Mouse (Mus musculus) urinary bladder, postnatal 25 days (tissue): ENCODE measurements at regions not wholly inside any gene's neighbourhood (a gene's known extent, or its start where the extent isn't known, plus 50 kb on each side); places are given as distances from the start of the nearest gene placed in this dataset.

Source experiments
- DNase-seq: peaks from one replicate; pipeline ENCODE4 v3.0.0; 2022; ENCODE audit warnings: low spot score

GRCm38 (mm10) chr8:9048116-9048515, 357.8 kb upstream of the Arglu1 start:
- DNase-seq, result no peak

GRCm38 (mm10) chr8:9042835-9043792, 352.8 kb upstream of the Arglu1 start:
- DNase-seq, result no peak

- DNase-seq, result no peak
Measured at GRCm38 (mm10) chr8:9029156-9029555, 338.8 kb upstream of the Arglu1 start.

DNA sequence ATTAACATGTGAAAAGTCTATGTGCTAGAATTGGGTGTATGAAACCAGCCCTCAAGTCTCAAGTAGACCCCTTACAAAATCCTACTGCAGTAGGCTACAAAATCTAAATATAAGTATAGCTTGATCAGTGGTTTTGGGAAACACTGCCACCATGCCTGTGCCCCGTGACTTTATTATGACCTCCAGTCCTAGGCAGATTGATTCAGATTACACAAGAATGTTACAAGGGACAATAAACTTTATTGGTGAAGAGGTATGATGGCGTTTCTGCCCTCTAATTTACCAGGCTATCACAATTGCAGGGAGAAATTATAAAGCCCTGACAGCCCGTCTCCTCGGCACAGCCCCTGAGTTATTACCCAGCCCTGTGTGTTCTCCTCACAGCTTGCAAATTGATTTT, 337.4 kb upstream of the Arglu1 start:
- DNase-seq, result no peak

GRCm38 (mm10) chr8:9025872-9026271, 335.6 kb upstream of the Arglu1 start:
- no peak for DNase-seq

- DNase-seq, result no peak
Measured at GRCm38 (mm10) chr8:9025378-9025777, 335.1 kb upstream of the Arglu1 start.

- DNase-seq, result no peak
Measured at GRCm38 (mm10) chr8:9020744-9021143, 330.4 kb upstream of the Arglu1 start.

- DNase-seq, result no peak
Measured at GRCm38 (mm10) chr8:9020180-9020579, 329.9 kb upstream of the Arglu1 start.

GRCm38 (mm10) chr8:9011785-9012510, 321.6 kb upstream of the Arglu1 start:
- DNase-seq, result no peak

DNA sequence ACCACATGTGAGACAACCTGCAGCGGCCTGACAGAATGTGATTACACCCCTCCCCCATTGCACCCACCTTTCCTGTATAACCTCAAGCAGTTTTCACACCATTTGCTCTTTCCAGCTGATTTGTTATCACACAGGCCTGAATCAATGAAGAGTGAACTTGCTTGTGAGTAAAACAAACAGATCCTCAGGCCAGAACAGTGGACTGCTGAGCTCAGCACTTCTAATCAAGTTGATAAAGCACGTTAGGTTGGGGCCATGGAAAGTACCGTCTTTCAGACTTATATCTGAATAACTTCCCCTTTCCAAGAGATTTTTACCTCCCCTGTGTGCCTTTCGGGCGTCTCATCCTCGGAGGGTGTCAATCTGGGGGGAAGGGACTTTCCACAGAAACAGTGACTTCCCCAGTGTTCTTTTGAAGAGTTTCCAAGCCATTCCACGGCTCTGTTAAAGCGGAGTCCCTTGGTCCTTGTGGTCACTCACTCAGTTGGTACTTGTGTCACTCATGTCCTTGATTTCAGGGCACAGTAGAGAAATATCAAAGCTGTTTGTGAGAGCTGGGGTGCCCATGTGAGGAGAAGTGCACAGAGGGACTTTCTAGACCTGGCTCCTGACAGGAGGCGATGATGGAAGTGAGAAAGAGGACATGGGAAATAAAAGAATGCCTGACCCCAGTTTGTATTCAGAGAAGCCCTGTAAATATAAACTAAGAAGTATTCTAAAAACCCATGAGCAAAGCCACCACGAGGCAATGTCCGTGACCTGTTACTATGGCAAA, 317.9 kb upstream of the Arglu1 start:
- no peak for DNase-seq

GRCm38 (mm10) chr8:8999914-9000313, 309.6 kb upstream of the Arglu1 start:
- DNase-seq, result no peak

- no peak for DNase-seq
Measured at GRCm38 (mm10) chr8:8997621-8998020, 307.3 kb upstream of the Arglu1 start.

- peak; percentile 10 for DNase-seq
Measured at GRCm38 (mm10) chr8:8994596-8995189, 304.4 kb upstream of the Arglu1 start.

GRCm38 (mm10) chr8:8994008-8994407, 303.7 kb upstream of the Arglu1 start:
- no peak for DNase-seq

DNA sequence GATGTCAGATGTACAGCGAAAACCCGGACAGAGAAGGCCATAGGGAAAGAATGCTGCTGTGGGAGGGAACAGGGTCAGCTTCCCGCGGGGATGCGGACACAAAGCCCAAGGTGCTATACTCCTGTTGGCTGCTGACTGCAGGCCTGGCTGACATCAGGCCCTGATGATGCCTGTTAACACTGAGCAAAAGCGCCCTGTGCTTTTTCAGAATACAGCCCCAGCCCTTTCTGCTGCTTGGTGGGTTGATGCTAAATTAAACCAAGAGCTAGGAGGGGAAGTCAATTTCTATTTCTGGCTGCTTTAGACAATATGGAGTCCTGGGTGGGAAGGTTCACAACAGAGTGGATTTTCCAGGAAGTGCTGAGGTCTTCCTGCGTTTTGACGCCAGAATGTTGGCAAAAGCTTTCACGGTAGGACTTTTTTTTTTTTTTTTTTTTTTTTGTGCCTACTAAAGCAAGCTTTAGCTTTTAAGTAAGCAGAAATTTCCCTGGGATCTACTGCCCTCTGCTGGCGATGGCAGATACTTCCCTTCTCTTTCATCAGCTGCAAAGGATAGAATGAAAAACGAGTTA, 302.2 kb upstream of the Arglu1 start:
- peak; percentile 76 for DNase-seq

DNA sequence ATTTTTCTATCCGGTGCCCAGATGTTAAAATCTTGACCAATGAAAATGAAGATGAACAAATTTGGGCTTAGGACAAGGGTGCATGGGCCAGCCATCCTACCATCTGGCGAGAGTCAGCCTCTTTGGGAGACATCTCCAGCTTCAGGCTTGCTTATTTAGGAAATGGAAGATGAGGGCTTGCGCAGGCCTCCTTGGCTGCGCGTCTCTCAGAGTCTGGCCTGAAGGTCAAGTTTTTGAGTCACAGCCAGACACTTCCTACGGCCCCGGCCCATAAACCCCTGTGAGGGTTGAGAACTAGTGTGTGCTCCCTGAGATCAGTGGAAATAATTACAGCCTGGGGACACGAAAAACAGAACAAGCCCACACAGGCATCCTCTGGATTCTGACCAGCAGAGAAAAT, 300.7 kb upstream of the Arglu1 start:
- no peak for DNase-seq

DNA sequence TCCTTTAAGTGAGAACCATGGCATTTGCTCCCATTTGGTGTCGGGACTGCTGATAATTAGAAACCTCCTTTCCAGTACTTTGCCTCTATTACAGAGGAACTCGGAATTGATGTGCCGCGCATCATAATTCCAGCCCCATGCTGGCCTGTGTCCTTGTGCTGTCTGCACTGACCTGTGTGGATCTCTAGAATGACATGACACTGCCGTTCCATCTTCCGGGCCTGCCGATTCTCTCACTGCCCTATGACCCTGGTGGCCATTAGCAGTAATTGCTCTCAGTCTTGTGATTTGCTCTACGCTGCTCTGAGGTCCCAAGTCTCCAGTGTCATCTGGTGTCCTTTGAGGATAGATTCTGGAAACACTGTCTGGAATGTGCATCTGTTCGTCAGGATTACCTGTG, 295.7 kb upstream of the Arglu1 start:
- DNase-seq, result no peak

DNA sequence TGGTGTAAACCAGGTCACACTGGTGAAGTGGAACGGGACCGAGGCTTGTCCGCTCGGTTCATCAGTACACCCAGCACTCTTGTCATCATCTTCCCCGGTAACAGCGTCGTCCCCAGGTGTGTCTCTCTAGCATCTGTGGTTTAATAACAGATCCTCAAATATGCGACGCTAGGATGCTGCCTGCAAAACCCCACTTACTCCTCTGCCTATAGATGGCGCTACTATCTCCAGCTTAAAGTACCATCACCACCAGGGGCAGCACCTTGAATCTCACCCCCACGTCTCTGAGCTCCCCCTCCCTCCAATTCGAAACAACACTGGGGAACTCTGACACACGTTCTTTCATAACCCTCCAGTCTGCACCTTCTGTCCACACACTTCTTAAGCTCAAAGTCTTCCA, 295.1 kb upstream of the Arglu1 start:
- DNase-seq, result no peak

DNA sequence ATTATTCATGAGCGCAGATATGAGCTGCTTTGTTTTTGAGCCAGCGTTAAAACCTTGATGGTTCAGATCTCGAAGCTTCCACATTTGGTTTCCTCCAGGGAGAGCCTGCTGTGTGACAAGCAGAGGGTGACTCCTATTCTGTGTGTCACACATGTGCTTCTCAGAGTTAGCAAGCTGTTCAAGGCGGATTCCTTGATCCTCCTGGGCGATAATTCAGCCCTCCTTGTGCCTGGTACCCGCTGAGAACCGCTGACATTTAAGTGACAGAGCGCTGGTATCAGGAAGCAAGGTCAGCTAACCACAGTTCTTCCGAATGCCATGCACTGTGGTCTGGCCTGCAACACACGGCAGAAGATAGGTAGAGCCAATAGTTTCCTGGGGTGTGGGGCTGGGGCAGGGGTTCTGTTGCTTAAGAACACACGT, 294.5 kb upstream of the Arglu1 start:
- DNase-seq, result no peak

- DNase-seq, result no peak
Measured at GRCm38 (mm10) chr8:8984159-8984828, 294.0 kb upstream of the Arglu1 start.

DNA sequence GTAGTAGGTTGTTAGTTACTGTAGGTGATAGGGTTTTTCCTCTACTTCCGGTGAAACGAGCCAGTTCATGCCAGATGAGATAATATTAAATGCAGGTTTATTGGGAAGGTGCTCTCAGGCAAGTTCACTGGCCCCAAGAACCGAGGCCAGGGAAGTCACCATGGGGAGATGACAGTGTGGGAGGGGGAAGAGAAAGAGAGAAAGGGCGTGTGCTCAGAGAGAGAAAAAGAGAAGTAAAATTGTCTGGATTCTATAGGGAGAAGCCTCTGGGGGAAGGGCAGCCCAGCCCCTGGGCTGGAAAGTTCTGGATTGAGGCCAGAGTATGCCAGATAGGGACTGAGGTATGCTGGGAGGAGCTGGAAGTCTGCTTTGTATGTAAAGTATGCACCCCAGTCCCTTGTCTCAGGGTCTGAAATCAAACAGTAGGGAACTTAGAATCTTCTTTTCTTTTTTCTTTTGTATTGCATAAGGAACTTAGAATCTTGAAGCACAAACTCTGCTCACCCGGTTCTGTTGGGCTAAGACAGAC, 292.9 kb upstream of the Arglu1 start:
- DNase-seq, result no peak
